Mouse (Mus musculus): ENCODE data around the gene Fam193b. TPM values are rescaled to one million over a fixed set of nuclear protein-coding genes. Genes with fewer than 3 reads are reported as not detected.

Fam193b gene
- polyA plus RNA-seq, 1 experiment from 2014 or later = 59.5 TPM

- no peak overlapping the region for H3K27ac ChIP-seq
- no peak overlapping the region for H3K4me2 ChIP-seq (replicated peaks)
- no peaks in the 10 kb centered on the region for H3K4me1 ChIP-seq
- no peak overlapping the region for H3K9ac ChIP-seq
- no peaks in the 10 kb centered on the region for H3K27me3 ChIP-seq
- no peak for ATAC-seq (ENCODE audit: insufficient number of reproducible peaks, insufficient read depth, low FRiP score, low TSS enrichment)
- peaks cover 92% of the 10 kb centered on the region for H3K36me3 ChIP-seq
- WGBS = 93% methylated on average over 8 of the region's 8 CpGs
- no peaks in the 10 kb centered on the region for H3K9me3 ChIP-seq
- no peak overlapping the region for H3K4me3 ChIP-seq
Measured at GRCm38 (mm10) chr13:55543447-55543846, 27.5 kb downstream of the Fam193b start.

- no peak overlapping the region for H3K27ac ChIP-seq
- peaks cover 91% of the 10 kb centered on the region for H3K36me3 ChIP-seq
- no peaks in the 10 kb centered on the region for H3K9me3 ChIP-seq
- H3K4me1 ChIP-seq = no peaks in the 10 kb centered on the region
- no peak for ATAC-seq (ENCODE audit: insufficient number of reproducible peaks, insufficient read depth, low FRiP score, low TSS enrichment)
- H3K4me2 ChIP-seq (replicated peaks) = no peak overlapping the region
- H3K4me3 ChIP-seq = no peak overlapping the region
- no peak overlapping the region for H3K9ac ChIP-seq
- H3K27me3 ChIP-seq = no peaks in the 10 kb centered on the region
- WGBS = 92% methylated on average over 4 of the region's 4 CpGs
Measured at GRCm38 (mm10) chr13:55542891-55543290, 28.0 kb downstream of the Fam193b start.

GRCm38 (mm10) chr13:55540933-55541332 lies 30.0 kb downstream of the Fam193b start:
- 88% methylated on average over 2 of the region's 2 CpGs for WGBS
- Histone ChIP-seq H3K9me3 (no peaks in the 10 kb centered on the region), H3K36me3 (peaks cover 81% of the 10 kb centered on the region), H3K27me3 (no peaks in the 10 kb centered on the region), H3K4me3 (no peak overlapping the region), H3K4me1 (peaks cover 3% of the 10 kb centered on the region; the same call in 1 of the 2 replicates), H3K4me2 (replicated peaks) (no peak overlapping the region), H3K9ac (no peak overlapping the region), H3K27ac (no peak overlapping the region)
- ATAC-seq (ENCODE audit: insufficient number of reproducible peaks, insufficient read depth, low FRiP score, low TSS enrichment) = no peak

GRCm38 (mm10) chr13:55536194-55537175 lies 34.4 kb downstream of the Fam193b start, which contains the start of gene Ddx41:
TSS of gene Ddx41 (minus strand) at chr13:55536658.
- peak within 1 kb of the TSS; percentile 70 for H3K27ac ChIP-seq
- H3K4me3 ChIP-seq = peak within 1 kb of the TSS; percentile 96
- H3K4me1 ChIP-seq = peaks cover 10% of the 10 kb centered on the region; the same call in 1 of the 2 replicates
- peaks cover 74% of the 10 kb centered on the region for H3K36me3 ChIP-seq
- H3K4me2 ChIP-seq (replicated peaks) = peak within 1 kb of the TSS; percentile 96
- H3K9me3 ChIP-seq = no peaks in the 10 kb centered on the region
- peak; percentile 93 for ATAC-seq (ENCODE audit: insufficient number of reproducible peaks, insufficient read depth, low FRiP score, low TSS enrichment)
- peak within 1 kb of the TSS; percentile 87 for H3K9ac ChIP-seq
- WGBS = under 1% methylated on average over 70 of the region's 70 CpGs
- H3K27me3 ChIP-seq = no peaks in the 10 kb centered on the region

- peak overlapping the region; percentile 96 for H3K4me3 ChIP-seq
- H3K4me1 ChIP-seq = peaks cover 10% of the 10 kb centered on the region; the same call in 1 of the 2 replicates
- peaks cover 72% of the 10 kb centered on the region for H3K36me3 ChIP-seq
- no peaks in the 10 kb centered on the region for H3K9me3 ChIP-seq
- H3K27me3 ChIP-seq = no peaks in the 10 kb centered on the region
- 20% methylated on average over 17 of the region's 17 CpGs for WGBS
- peak overlapping the region; percentile 96 for H3K4me2 ChIP-seq (replicated peaks)
- peak overlapping the region; percentile 87 for H3K9ac ChIP-seq
- H3K27ac ChIP-seq = no peak overlapping the region
- peak; percentile 7; the same call in 1 of the 2 replicates for ATAC-seq (ENCODE audit: insufficient number of reproducible peaks, insufficient read depth, low FRiP score, low TSS enrichment)
Measured at GRCm38 (mm10) chr13:55535796-55536193, 35.1 kb downstream of the Fam193b start.

GRCm38 (mm10) chr13:55535191-55535590 lies 35.7 kb downstream of the Fam193b start:
- WGBS = 96% methylated on average over 15 of the region's 15 CpGs
- peak overlapping the region; percentile 96 for H3K4me2 ChIP-seq (replicated peaks)
- no peaks in the 10 kb centered on the region for H3K27me3 ChIP-seq
- H3K4me1 ChIP-seq = peaks cover 10% of the 10 kb centered on the region; the same call in 1 of the 2 replicates
- no peak overlapping the region for H3K27ac ChIP-seq
- peaks cover 72% of the 10 kb centered on the region for H3K36me3 ChIP-seq
- no peaks in the 10 kb centered on the region for H3K9me3 ChIP-seq
- peak overlapping the region; percentile 87; the same call in 1 of the 2 replicates for H3K9ac ChIP-seq
- H3K4me3 ChIP-seq = peak overlapping the region; percentile 96
- ATAC-seq (ENCODE audit: insufficient number of reproducible peaks, insufficient read depth, low FRiP score, low TSS enrichment) = no peak

- Histone ChIP-seq H3K9ac (no peak within 1 kb of the TSS), H3K36me3 (peaks cover 50% of the 10 kb centered on the region)
- ATAC-seq (ENCODE audit: insufficient number of reproducible peaks, insufficient read depth, low FRiP score, low TSS enrichment) = no peak
Measured at GRCm38 (mm10) chr13:55529198-55529915, 41.6 kb downstream of the Fam193b start, which contains the start of gene Dok3. TSS of gene Dok3 (minus strand) at chr13:55529296.

GRCm38 (mm10) chr13:55527834-55528772 lies 42.8 kb downstream of the Fam193b start:
- no peak overlapping the region for H3K9ac ChIP-seq
- WGBS = 81% methylated on average over 18 of the region's 18 CpGs
- H3K36me3 ChIP-seq = peaks cover 38% of the 10 kb centered on the region

More at GRCm38 (mm10) chr13:55529198-55529915, 41.6 kb downstream of the Fam193b start, which contains the start of gene Dok3:
- Histone ChIP-seq H3K4me3 (no peak within 1 kb of the TSS), H3K27me3 (no peaks in the 10 kb centered on the region), H3K27ac (no peak within 1 kb of the TSS), H3K9me3 (no peaks in the 10 kb centered on the region), H3K4me2 (replicated peaks) (no peak within 1 kb of the TSS), H3K4me1 (no peaks in the 10 kb centered on the region)
- WGBS = 75% methylated on average over 8 of the region's 8 CpGs

GRCm38 (mm10) chr13:55527212-55527611 lies 43.7 kb downstream of the Fam193b start:
- no peak for ATAC-seq (ENCODE audit: insufficient number of reproducible peaks, insufficient read depth, low FRiP score, low TSS enrichment)
- Histone ChIP-seq H3K9me3 (no peaks in the 10 kb centered on the region), H3K27ac (no peak overlapping the region), H3K27me3 (no peaks in the 10 kb centered on the region), H3K4me3 (no peak overlapping the region), H3K9ac (no peak overlapping the region), H3K4me2 (replicated peaks) (no peak overlapping the region), H3K4me1 (no peaks in the 10 kb centered on the region), H3K36me3 (peaks cover 30% of the 10 kb centered on the region)
- 86% methylated on average over 16 of the region's 16 CpGs for WGBS

More at GRCm38 (mm10) chr13:55527834-55528772, 42.8 kb downstream of the Fam193b start:
- H3K4me1 ChIP-seq = no peaks in the 10 kb centered on the region
- no peak overlapping the region for H3K4me3 ChIP-seq
- no peaks in the 10 kb centered on the region for H3K9me3 ChIP-seq
- H3K27ac ChIP-seq = no peak overlapping the region
- no peaks in the 10 kb centered on the region for H3K27me3 ChIP-seq
- no peak overlapping the region for H3K4me2 ChIP-seq (replicated peaks)
- no peak for ATAC-seq (ENCODE audit: insufficient number of reproducible peaks, insufficient read depth, low FRiP score, low TSS enrichment)

GRCm38 (mm10) chr13:55525733-55526553 lies 45.0 kb downstream of the Fam193b start:
- Histone ChIP-seq H3K4me2 (replicated peaks) (no peak overlapping the region), H3K4me1 (no peaks in the 10 kb centered on the region), H3K27me3 (no peaks in the 10 kb centered on the region), H3K9ac (no peak overlapping the region), H3K36me3 (peaks cover 18% of the 10 kb centered on the region), H3K4me3 (no peak overlapping the region), H3K9me3 (no peaks in the 10 kb centered on the region), H3K27ac (no peak overlapping the region)
- ATAC-seq (ENCODE audit: insufficient number of reproducible peaks, insufficient read depth, low FRiP score, low TSS enrichment) = no peak
- WGBS = 80% methylated on average over 16 of the region's 16 CpGs

Measured in embryonic facial prominence, embryonic 12.5 days (tissue).